Mouse (Mus musculus): ENCODE measurements at regions not wholly inside any gene's neighbourhood (a gene's known extent, or its start where the extent isn't known, plus 50 kb on each side); places are given as distances from the start of the nearest gene placed in this dataset.

GRCm38 (mm10) chr1:10872726-10873125, 541.2 kb upstream of the A830018L16Rik start:
- no peak for TF ChIP-seq CTCF (IDR thresholded peaks at IDR 0.05; ENCODE audit: low read depth, low read length)
- no peak for TF ChIP-seq POLR2A (IDR thresholded peaks at IDR 0.05; ENCODE audit: insufficient read depth, low read length)
- TF ChIP-seq EP300 (IDR thresholded peaks at IDR 0.05; ENCODE audit: insufficient read depth, low read depth, low read length) = no peak

All from ES-Bruce4 (cell line).